Mouse (Mus musculus) E14TG2a.4 (cell line): Measurements from ENCODE around the gene Rd3l.

Experiments used
- CTCF ChIP-seq: conservative IDR thresholded peaks from 2 replicates; pipeline ENCODE4 v1.5.1; 2014; ENCODE audit warnings: low read length
- POU5F1 ChIP-seq: IDR thresholded peaks from 2 replicates; pipeline ENCODE4 v1.6.1; 2014; ENCODE audit warnings: low read length, borderline replicate concordance

- TF ChIP-seq CTCF, result no peak
- no peak for TF ChIP-seq POU5F1
These were observed 34.4 kb downstream of the Rd3l start for GRCm38 (mm10) chr12:111946716-111947115.
